Mouse (Mus musculus) sigmoid colon, adult 10 weeks (tissue): ENCODE measurements around the gene Rpl4. TPM values are rescaled to one million over a fixed set of nuclear protein-coding genes. Genes with fewer than 3 reads are reported as not detected.

Experiments
- polyA plus RNA-seq: library from polyadenylated mRNA; stranded (reverse); fragments of 350-450 nt; fragmentation: Illumina TruSeq; extraction: RNeasy Lipid Tissue Mini Kit (QIAGEN cat#74804); gene quantifications from one replicate; pipeline ENCODE4 v1.2.3, GENCODE M21; 2014; ENCODE audit warnings: low read depth, low replicate concordance

Rpl4 gene
- 663 TPM for polyA plus RNA-seq

GRCm38 (mm10) chr9:64172816-64173665 is at the start of gene Rpl4, which contains the start of gene Zwilch:
TSS of gene Rpl4 (plus strand) at chr9:64173375.
TSS of gene Zwilch (minus strand) at chr9:64173104.

GRCm38 (mm10) chr9:64178974-64179646 is 5.9 kb downstream of the Rpl4 start, which contains the start of gene Snapc5:
TSS of gene Snapc5 (plus strand) at chr9:64179274.

Other genes with a start within 250 kb of the Rpl4 start
- gene Smad6, start 151.3 kb upstream of the Rpl4 start, polyA plus RNA-seq: 4.5 TPM
- gene Lctl, start 56.2 kb upstream of the Rpl4 start, polyA plus RNA-seq: not detected
- gene Zwilch, start 271 bp upstream of the Rpl4 start, polyA plus RNA-seq: 12.4 TPM
- gene Snapc5, start 5.9 kb downstream of the Rpl4 start, polyA plus RNA-seq: 90.4 TPM
- not detected for gene Uchl4, start 61.8 kb downstream of the Rpl4 start, polyA plus RNA-seq
- gene Map2k1, start 80.3 kb downstream of the Rpl4 start, polyA plus RNA-seq: 181 TPM
- 41.2 TPM for gene Tipin, start 108.2 kb downstream of the Rpl4 start, polyA plus RNA-seq
- gene Dis3l, start 167.9 kb downstream of the Rpl4 start, polyA plus RNA-seq: 10.9 TPM
- gene Megf11, start 212.3 kb downstream of the Rpl4 start, polyA plus RNA-seq: not detected